Mouse (Mus musculus): Measurements from ENCODE around the gene Snx5. TPM values are rescaled to one million over a fixed set of nuclear protein-coding genes. Genes with fewer than 3 reads are reported as not detected.

Snx5 gene
- polyA plus RNA-seq, 1 experiment from 2014 or later = 108 TPM

DNA sequence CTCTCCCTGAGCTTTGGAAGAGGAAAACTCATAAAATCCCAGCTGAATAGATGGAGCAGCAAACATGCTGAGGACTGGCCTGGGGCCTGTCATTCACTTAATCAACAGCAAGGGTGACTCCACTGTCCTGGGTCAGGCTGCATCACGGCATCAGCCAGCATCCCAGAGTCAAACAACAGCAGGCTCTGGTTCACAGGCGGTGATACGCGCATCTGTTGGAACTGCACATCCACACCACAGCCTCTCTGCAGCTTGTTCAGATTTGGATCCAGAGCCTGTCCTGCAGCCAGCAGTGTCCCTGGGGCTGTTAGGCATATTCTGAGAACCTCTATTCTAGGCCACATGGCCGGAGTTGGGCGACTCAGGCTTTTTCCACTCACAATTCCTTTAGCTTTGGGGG lies 32.4 kb downstream of the Snx5 start:
- no peaks in the 10 kb centered on the region for H3K36me3 ChIP-seq (ENCODE audit: control insufficient read depth, insufficient read depth, low read length)
- H3K4me1 ChIP-seq (replicated peaks; ENCODE audit: control insufficient read depth, insufficient read depth, low read length) = no peaks in the 10 kb centered on the region
- no peak for ATAC-seq (ENCODE audit: low FRiP score)
- no peak overlapping the region for H3K4me3 ChIP-seq (ENCODE audit: low read depth, low read length)
- WGBS = 80% methylated on average over 6 of the region's 6 CpGs
- H3K4me2 ChIP-seq (replicated peaks; ENCODE audit: low read depth, low read length) = no peak overlapping the region
- no peak overlapping the region for H3K27ac ChIP-seq (ENCODE audit: low read depth, low read length)
- H3K9ac ChIP-seq (ENCODE audit: low read depth, low read length) = no peak overlapping the region
- no peak for DNase-seq (ENCODE audit: low spot score)
- H3K27me3 ChIP-seq (ENCODE audit: control insufficient read depth, insufficient read depth, low read length) = no peaks in the 10 kb centered on the region
- no peaks in the 10 kb centered on the region for H3K9me3 ChIP-seq (ENCODE audit: control insufficient read depth, low read length)

DNA sequence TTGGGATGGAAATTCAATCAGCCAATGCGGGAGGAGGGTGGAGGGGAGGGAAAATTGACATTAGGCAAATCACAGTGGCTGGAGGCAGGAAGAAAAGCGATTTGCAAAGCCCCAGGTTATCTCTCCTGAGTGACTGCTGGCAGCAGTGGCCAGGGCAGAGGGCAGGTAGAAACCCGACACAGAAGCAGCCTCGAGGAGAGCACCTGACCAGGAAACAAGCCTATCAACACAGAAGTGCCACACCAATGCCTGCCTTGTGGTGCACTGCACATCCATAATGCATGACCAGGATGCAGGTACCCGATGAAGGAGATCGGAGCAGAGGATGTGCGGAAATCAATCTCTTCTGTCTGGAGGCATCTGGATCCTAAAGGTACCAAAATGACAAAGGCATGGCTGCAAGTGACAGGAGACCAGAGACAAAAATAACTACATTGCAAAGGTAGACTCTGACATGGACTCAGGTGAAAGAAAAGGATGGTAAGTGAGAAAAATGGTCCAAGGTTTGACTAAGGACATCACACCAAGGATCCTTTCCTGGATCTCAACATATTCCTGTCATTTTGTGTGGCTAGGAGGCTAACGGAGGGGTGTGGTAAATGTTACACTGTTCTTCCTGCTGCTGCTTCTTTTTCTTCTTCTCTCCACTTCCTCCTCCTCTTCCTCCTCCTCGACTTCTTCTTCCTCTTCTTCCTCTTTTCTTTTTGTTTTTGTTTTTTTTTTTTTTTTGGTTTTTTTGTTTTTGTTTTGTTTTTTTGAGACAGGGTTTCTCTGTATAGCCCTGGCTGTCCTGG lies 33.7 kb downstream of the Snx5 start:
- no peak overlapping the region for H3K9ac ChIP-seq (ENCODE audit: low read depth, low read length)
- no peak overlapping the region for H3K27ac ChIP-seq (ENCODE audit: low read depth, low read length)
- H3K4me2 ChIP-seq (replicated peaks; ENCODE audit: low read depth, low read length) = no peak overlapping the region
- H3K9me3 ChIP-seq (ENCODE audit: control insufficient read depth, low read length) = no peaks in the 10 kb centered on the region
- no peak for ATAC-seq (ENCODE audit: low FRiP score)
- H3K27me3 ChIP-seq (ENCODE audit: control insufficient read depth, insufficient read depth, low read length) = no peaks in the 10 kb centered on the region
- no peak overlapping the region for H3K4me3 ChIP-seq (ENCODE audit: low read depth, low read length)
- DNase-seq (ENCODE audit: low spot score) = no peak
- no peaks in the 10 kb centered on the region for H3K4me1 ChIP-seq (replicated peaks; ENCODE audit: control insufficient read depth, insufficient read depth, low read length)
- H3K36me3 ChIP-seq (ENCODE audit: control insufficient read depth, insufficient read depth, low read length) = no peaks in the 10 kb centered on the region
- 64% methylated on average over 9 of the region's 9 CpGs for WGBS

DNA sequence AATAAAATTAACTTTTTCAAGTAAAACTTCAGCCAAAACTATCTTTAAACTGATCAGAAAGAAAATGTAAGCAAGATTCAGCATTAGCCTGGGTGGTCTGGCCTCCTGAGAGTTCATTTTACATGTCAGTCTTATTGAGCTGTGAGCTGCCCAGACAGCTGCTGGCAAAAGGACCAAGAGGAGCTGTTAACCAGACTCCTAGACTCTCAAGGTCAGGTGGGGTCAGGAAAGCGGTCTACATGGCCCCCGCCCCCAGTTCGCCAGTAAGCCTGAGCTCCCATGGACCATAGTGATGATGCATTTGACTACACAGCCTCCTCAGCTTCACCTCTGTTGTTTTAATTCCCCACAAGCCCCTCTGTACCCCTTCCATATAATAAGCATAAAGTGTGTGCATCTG lies 34.9 kb downstream of the Snx5 start:
- WGBS = 56% methylated on average over 3 of the region's 3 CpGs
- Histone ChIP-seq H3K4me1 (replicated peaks; ENCODE audit: control insufficient read depth, insufficient read depth, low read length) (no peaks in the 10 kb centered on the region), H3K36me3 (ENCODE audit: control insufficient read depth, insufficient read depth, low read length) (no peaks in the 10 kb centered on the region), H3K4me3 (ENCODE audit: low read depth, low read length) (no peak overlapping the region), H3K4me2 (replicated peaks; ENCODE audit: low read depth, low read length) (no peak overlapping the region), H3K9me3 (ENCODE audit: control insufficient read depth, low read length) (no peaks in the 10 kb centered on the region), H3K27me3 (ENCODE audit: control insufficient read depth, insufficient read depth, low read length) (no peaks in the 10 kb centered on the region), H3K9ac (ENCODE audit: low read depth, low read length) (no peak overlapping the region), H3K27ac (ENCODE audit: low read depth, low read length) (no peak overlapping the region)
- no peak for ATAC-seq (ENCODE audit: low FRiP score)
- DNase-seq (ENCODE audit: low spot score) = no peak

DNA sequence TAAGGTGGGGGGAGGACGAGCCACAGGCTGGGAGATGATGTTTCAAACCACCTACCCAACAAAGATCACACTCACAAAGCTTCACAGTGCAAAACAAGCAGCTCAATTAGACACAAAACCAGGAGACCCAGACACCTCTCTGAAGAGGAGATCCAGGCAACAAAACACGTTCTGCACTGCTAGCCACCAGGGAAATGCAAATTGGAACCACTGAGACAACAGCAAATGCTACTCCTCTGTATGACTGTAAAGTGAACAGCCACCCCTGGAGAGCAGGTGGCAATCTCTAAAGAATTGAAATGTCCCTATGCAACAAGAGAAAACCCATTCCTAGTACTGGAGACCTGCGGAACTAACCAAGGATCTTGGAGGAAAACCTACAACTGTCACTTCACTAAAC lies 37.2 kb downstream of the Snx5 start:
- no peaks in the 10 kb centered on the region for H3K27me3 ChIP-seq (ENCODE audit: control insufficient read depth, insufficient read depth, low read length)
- no peak overlapping the region for H3K9ac ChIP-seq (ENCODE audit: low read depth, low read length)
- H3K4me2 ChIP-seq (replicated peaks; ENCODE audit: low read depth, low read length) = no peak overlapping the region
- H3K27ac ChIP-seq (ENCODE audit: low read depth, low read length) = no peak overlapping the region
- DNase-seq (ENCODE audit: low spot score) (no peak), ATAC-seq (ENCODE audit: low FRiP score) (no peak)
- 69% methylated on average over 3 of the region's 3 CpGs for WGBS
- H3K4me3 ChIP-seq (ENCODE audit: low read depth, low read length) = no peak overlapping the region
- H3K4me1 ChIP-seq (replicated peaks; ENCODE audit: control insufficient read depth, insufficient read depth, low read length) = no peaks in the 10 kb centered on the region
- no peaks in the 10 kb centered on the region for H3K36me3 ChIP-seq (ENCODE audit: control insufficient read depth, insufficient read depth, low read length)
- H3K9me3 ChIP-seq (ENCODE audit: control insufficient read depth, low read length) = no peaks in the 10 kb centered on the region

DNA sequence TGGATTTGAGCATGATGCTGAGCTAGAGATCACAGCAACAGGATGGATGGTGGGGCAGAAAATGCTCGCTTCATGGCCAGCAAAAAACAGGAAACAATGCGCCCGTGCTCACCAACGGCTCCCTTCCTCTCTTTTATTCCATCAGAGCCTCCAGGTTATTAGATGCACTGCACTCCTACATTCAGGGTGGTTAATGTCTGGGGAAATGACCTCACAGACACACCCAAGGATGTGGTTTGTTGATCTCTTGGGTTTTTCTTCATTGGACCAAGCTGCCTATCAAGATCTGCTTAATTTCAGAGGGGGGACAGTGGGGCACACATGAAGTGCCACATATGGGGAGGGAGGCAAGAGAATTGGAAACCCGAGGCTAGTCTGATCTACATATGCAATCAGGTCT lies 39.6 kb downstream of the Snx5 start:
- H3K9ac ChIP-seq (ENCODE audit: low read depth, low read length) = no peak overlapping the region
- no peaks in the 10 kb centered on the region for H3K9me3 ChIP-seq (ENCODE audit: control insufficient read depth, low read length)
- no peaks in the 10 kb centered on the region for H3K36me3 ChIP-seq (ENCODE audit: control insufficient read depth, insufficient read depth, low read length)
- no peak overlapping the region for H3K4me2 ChIP-seq (replicated peaks; ENCODE audit: low read depth, low read length)
- no peaks in the 10 kb centered on the region for H3K4me1 ChIP-seq (replicated peaks; ENCODE audit: control insufficient read depth, insufficient read depth, low read length)
- H3K4me3 ChIP-seq (ENCODE audit: low read depth, low read length) = no peak overlapping the region
- no peaks in the 10 kb centered on the region for H3K27me3 ChIP-seq (ENCODE audit: control insufficient read depth, insufficient read depth, low read length)
- no peak overlapping the region for H3K27ac ChIP-seq (ENCODE audit: low read depth, low read length)
- ATAC-seq (ENCODE audit: low FRiP score) (no peak), DNase-seq (ENCODE audit: low spot score) (no peak)
- WGBS = 85% methylated on average over 5 of the region's 5 CpGs

DNA sequence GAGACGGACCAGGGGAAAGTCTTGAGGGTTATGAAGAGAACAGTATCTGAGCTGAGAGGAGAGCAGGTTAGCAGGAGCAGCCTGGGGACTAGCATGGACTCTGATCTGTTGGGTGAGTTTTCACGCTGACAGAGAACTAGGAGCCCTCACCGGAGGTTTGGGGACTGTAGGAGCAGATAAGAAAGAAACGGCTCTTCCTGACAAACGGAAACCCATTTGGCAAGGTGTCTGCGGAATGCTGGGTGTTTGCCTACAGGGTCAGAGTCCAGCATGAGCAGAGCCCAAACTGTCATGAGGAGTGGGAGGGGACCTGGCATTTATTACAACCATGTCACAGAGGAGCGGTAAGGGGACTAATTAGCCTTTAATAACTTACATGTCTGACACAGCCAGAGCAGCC lies 40.2 kb downstream of the Snx5 start:
- no peaks in the 10 kb centered on the region for H3K4me1 ChIP-seq (replicated peaks; ENCODE audit: control insufficient read depth, insufficient read depth, low read length)
- H3K27me3 ChIP-seq (ENCODE audit: control insufficient read depth, insufficient read depth, low read length) = no peaks in the 10 kb centered on the region
- no peak overlapping the region for H3K27ac ChIP-seq (ENCODE audit: low read depth, low read length)
- WGBS = 73% methylated on average over 7 of the region's 7 CpGs
- H3K9me3 ChIP-seq (ENCODE audit: control insufficient read depth, low read length) = no peaks in the 10 kb centered on the region
- no peak overlapping the region for H3K4me3 ChIP-seq (ENCODE audit: low read depth, low read length)
- no peak overlapping the region for H3K4me2 ChIP-seq (replicated peaks; ENCODE audit: low read depth, low read length)
- H3K9ac ChIP-seq (ENCODE audit: low read depth, low read length) = no peak overlapping the region
- DNase-seq (ENCODE audit: low spot score) = no peak
- H3K36me3 ChIP-seq (ENCODE audit: control insufficient read depth, insufficient read depth, low read length) = no peaks in the 10 kb centered on the region
- no peak for ATAC-seq (ENCODE audit: low FRiP score)

DNA sequence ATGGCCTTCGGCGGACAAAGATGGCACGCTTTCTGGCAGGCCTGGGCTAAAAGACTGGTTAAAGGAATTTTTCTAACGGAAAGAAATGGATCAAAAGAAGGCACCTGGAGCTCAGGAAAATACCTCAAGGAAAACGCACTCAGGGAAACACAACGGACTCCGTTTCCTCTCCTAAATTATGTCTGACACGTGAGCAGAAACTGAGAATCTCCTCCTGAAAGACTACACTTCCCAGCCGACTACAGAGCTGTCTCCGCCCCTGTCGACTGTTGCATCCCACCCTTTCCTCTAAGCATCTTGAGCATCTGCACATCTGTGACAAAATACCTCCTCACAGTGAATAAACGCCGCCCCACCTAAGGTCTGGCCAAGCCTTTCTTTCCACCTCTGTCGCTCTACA lies 41.1 kb downstream of the Snx5 start:
- Histone ChIP-seq H3K9ac (ENCODE audit: low read depth, low read length) (no peak overlapping the region), H3K9me3 (ENCODE audit: control insufficient read depth, low read length) (no peaks in the 10 kb centered on the region), H3K36me3 (ENCODE audit: control insufficient read depth, insufficient read depth, low read length) (no peaks in the 10 kb centered on the region), H3K27me3 (ENCODE audit: control insufficient read depth, insufficient read depth, low read length) (no peaks in the 10 kb centered on the region), H3K27ac (ENCODE audit: low read depth, low read length) (no peak overlapping the region), H3K4me2 (replicated peaks; ENCODE audit: low read depth, low read length) (no peak overlapping the region), H3K4me1 (replicated peaks; ENCODE audit: control insufficient read depth, insufficient read depth, low read length) (no peaks in the 10 kb centered on the region), H3K4me3 (ENCODE audit: low read depth, low read length) (no peak overlapping the region)
- DNase-seq (ENCODE audit: low spot score) (no peak), ATAC-seq (ENCODE audit: low FRiP score) (no peak)
- WGBS = 93% methylated on average over 14 of the region's 14 CpGs

DNA sequence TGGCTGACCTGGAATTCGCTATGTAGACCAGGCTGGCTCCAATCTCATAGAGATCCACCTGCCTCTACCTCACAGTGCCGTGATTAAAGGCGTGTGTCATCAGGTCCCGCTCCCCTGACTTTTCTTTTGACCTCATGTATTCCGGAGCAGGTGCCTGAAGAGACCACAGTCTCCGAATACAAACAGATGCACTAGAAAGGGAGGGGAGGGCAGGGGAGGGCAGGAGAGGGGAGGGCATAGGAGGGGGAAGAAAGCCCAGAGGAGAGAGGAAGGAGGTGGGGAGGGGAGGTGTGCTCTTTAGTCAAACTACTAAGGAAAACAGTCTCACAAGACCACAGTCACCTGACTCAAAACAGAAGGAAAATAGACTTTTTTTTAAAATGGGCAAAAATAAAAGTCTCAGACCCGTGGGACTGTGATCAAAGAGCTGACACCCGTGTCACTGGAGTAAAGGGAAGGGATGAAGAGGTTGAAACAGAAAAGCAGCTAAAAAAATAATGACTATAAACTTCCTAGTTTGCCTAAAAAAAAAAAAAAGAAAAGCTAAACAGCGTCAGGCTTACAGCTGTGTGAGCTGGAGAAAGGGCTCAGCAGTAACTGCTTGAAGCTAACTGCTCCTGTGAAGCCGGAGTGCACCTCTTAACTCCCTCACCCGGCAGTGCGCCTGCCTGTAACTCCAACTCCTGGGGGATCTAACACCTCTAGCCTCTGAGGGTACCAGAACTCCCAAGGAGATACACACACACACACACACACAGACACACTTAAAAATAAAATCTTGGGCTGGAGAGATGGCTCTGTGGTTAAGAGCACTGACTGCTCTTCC lies 42.0 kb downstream of the Snx5 start:
- no peak overlapping the region for H3K9ac ChIP-seq (ENCODE audit: low read depth, low read length)
- WGBS = 76% methylated on average over 12 of the region's 12 CpGs
- DNase-seq (ENCODE audit: low spot score) (no peak), ATAC-seq (ENCODE audit: low FRiP score) (no peak)
- no peaks in the 10 kb centered on the region for H3K9me3 ChIP-seq (ENCODE audit: control insufficient read depth, low read length)
- no peaks in the 10 kb centered on the region for H3K27me3 ChIP-seq (ENCODE audit: control insufficient read depth, insufficient read depth, low read length)
- H3K27ac ChIP-seq (ENCODE audit: low read depth, low read length) = no peak overlapping the region
- H3K4me3 ChIP-seq (ENCODE audit: low read depth, low read length) = no peak overlapping the region
- H3K4me2 ChIP-seq (replicated peaks; ENCODE audit: low read depth, low read length) = no peak overlapping the region
- no peaks in the 10 kb centered on the region for H3K36me3 ChIP-seq (ENCODE audit: control insufficient read depth, insufficient read depth, low read length)
- H3K4me1 ChIP-seq (replicated peaks; ENCODE audit: control insufficient read depth, insufficient read depth, low read length) = no peaks in the 10 kb centered on the region

All from hindbrain, embryonic 11.5 days (tissue).